Mouse (Mus musculus) hindbrain, embryonic 11.5 days (tissue): Measurements from ENCODE around the gene Klhdc3. TPM values are rescaled to one million over a fixed set of nuclear protein-coding genes. Genes with fewer than 3 reads are reported as not detected.

Experiments
- ATAC-seq: fragments of 200-750 bp; cut with Nextera tagmentation; 2 replicates; pipeline ENCODE4 v1.8.0; 2017; ENCODE audit warnings: mild to moderate bottlenecking, moderate TSS enrichment, moderate library complexity; ENCODE audit not compliant: low FRiP score
- DNase-seq: peaks from one replicate; pipeline ENCODE4 v3.0.0-alpha.2; 2015; ENCODE audit warnings: low spot score
- H3K27ac ChIP-seq: fragments of 300-500 bp; sonication (generic); 2 replicates; pipeline ENCODE4 v1.5.1; 2014; ENCODE audit warnings: mild to moderate bottlenecking, low read depth, low read length
- H3K27me3 ChIP-seq: fragments of 300-500 bp; sonication (generic); 2 replicates; pipeline ENCODE4 v1.6.1; 2014; ENCODE audit warnings: mild to moderate bottlenecking, low read length, moderate library complexity, mixed read lengths; ENCODE audit not compliant: control insufficient read depth, insufficient read depth
- H3K36me3 ChIP-seq: fragments of 300-500 bp; sonication (generic); 2 replicates; pipeline ENCODE4 v1.6.1; 2014; ENCODE audit warnings: mild to moderate bottlenecking, low read length, moderate library complexity, mixed read lengths; ENCODE audit not compliant: control insufficient read depth, insufficient read depth
- H3K4me1 ChIP-seq: fragments of 300-500 bp; sonication (generic); replicated peaks from 2 replicates; pipeline ENCODE4 v1.6.1; 2014; ENCODE audit warnings: low read length, mixed read lengths; ENCODE audit not compliant: control insufficient read depth, insufficient read depth
- H3K4me2 ChIP-seq: fragments of 300-500 bp; sonication (generic); replicated peaks from 2 replicates; pipeline ENCODE4 v1.6.1; 2014; ENCODE audit warnings: mild to moderate bottlenecking, low read depth, low read length
- H3K4me3 ChIP-seq: fragments of 300-500 bp; sonication (generic); 2 replicates; pipeline ENCODE4 v1.5.1; 2014; ENCODE audit warnings: low read depth, low read length
- H3K9ac ChIP-seq: fragments of 300-500 bp; sonication (generic); 2 replicates; pipeline ENCODE4 v1.6.1; 2014; ENCODE audit warnings: low read depth, low read length
- H3K9me3 ChIP-seq: fragments of 300-500 bp; sonication (generic); 2 replicates; pipeline ENCODE4 v1.6.1; 2016; ENCODE audit warnings: low read length; ENCODE audit not compliant: control insufficient read depth
- WGBS: fragments of 180-500 bp; shearing (Covaris S2); extraction: QIAGEN DNeasy Blood & Tissue Kit; methylation state at CpG from one replicate; pipeline ENCODE4 v1.1.7; 2014; 5-methylcytosine and 5-hydroxymethylcytosine counted together
- polyA plus RNA-seq: library from polyadenylated mRNA; unstranded; fragments of >200 nt; fragmentation: Nextera tagmentation; extraction: Ambion mirVana; gene quantifications from 2 replicates; pipeline ENCODE4 v1.2.1, GENCODE M21; 2014

Gene Klhdc3
- polyA plus RNA-seq, 1 experiment from 2014 or later, result 101 TPM

DNA sequence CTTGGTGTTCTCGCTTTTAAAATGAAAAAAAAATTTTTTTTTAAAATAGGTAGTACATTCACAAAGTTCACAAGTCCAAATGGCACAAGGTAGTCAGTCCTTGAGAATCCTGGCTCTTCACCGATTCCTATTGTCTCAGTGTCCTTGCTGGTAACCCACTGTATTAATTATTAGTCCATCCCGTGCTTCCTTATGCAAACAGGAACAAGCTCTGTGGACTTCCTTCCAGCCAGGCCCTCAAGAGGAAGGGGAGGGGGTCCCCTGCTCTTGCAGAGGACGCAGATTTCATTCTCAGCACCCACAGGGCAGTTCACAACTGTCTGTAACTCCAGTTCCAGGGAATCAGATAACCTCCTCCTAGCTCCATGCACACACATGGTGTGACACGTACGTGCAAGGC is 24.7 kb downstream of the Klhdc3 start:
- Histone ChIP-seq H3K9ac (no peak overlapping the region), H3K36me3 (peaks cover 31% of the 10 kb centered on the region), H3K4me3 (no peak overlapping the region), H3K9me3 (no peaks in the 10 kb centered on the region), H3K27ac (no peak overlapping the region), H3K27me3 (no peaks in the 10 kb centered on the region), H3K4me2 (no peak overlapping the region), H3K4me1 (peaks cover 9% of the 10 kb centered on the region; the same call in 1 of the 2 replicates)
- 85% methylated on average over 6 of the region's 6 CpGs for WGBS
- ATAC-seq, result no peak
- no peak for DNase-seq

DNA sequence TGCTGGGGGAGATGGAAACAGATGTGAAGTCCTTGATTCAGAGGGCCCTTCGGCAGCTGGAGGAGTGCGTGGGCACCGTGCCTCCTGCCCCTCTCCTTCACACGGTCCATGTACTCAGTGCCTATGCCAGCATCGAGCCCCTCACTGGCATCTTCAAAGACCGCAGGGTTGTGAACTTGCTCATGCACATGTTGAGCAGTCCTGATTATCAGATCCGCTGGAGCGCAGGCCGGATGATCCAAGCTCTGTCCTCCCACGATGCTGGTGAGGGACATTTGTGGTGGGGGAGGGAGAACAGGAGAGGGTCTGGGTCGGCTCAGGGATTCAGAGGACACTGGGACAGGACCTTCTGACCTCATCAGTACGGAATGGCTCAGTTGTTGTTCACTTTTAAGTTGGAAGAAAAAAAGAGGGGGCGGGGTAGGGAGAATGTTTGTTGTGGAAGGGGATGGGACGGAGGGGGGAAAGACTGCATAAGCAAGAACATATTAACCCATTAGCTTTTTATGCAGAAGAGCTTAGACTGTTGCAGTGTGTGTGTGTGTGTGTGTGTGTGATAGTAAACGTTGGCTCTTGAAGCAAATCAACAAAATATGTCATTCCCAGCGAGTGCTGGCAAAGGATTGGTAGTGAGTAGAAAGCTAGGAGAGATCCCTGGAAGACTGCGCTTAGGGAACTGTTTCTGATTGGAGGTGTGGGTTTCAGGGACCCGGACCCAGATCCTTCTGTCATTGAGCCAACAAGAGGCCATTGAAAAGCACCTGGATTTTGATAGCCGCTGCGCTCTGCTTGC is 28.8 kb downstream of the Klhdc3 start:
- Histone ChIP-seq H3K4me2 (peak overlapping the region; percentile 91), H3K27ac (no peak overlapping the region), H3K9me3 (no peaks in the 10 kb centered on the region), H3K4me3 (peak overlapping the region; percentile 67; the same call in 1 of the 2 replicates), H3K4me1 (peaks cover 12% of the 10 kb centered on the region; the same call in 1 of the 2 replicates), H3K36me3 (peaks cover 16% of the 10 kb centered on the region), H3K9ac (peak overlapping the region; percentile 92), H3K27me3 (no peaks in the 10 kb centered on the region)
- ATAC-seq (no peak), DNase-seq (no peak)
- WGBS, result 74% methylated on average over 20 of the region's 20 CpGs

DNA sequence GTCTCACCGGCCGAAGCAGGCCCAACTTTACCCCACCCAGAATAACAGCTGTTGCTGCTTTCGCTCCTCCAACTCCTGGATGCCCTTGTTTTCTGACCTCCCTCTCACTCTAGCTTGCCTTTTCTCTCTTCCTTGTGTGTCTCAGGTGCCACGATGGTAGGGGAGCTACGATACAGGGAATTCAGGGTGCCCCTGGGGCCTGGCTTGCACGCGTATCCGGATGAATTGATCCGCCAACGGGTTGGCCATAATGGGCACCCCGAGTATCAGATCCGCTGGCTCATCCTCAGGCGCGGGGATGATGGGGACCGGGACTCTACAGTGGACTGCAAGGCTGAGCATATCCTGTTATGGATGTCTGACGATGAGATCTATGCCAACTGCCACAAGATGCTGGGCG is 29.4 kb downstream of the Klhdc3 start:
- Histone ChIP-seq H3K4me3 (peak overlapping the region; percentile 67), H3K4me1 (peaks cover 12% of the 10 kb centered on the region; the same call in 1 of the 2 replicates), H3K27me3 (no peaks in the 10 kb centered on the region), H3K9me3 (no peaks in the 10 kb centered on the region), H3K9ac (peak overlapping the region; percentile 92), H3K4me2 (peak overlapping the region; percentile 91), H3K36me3 (peaks cover 16% of the 10 kb centered on the region), H3K27ac (peak overlapping the region; percentile 93; the same call in 1 of the 2 replicates)
- DNase-seq (no peak), ATAC-seq (no peak)
- 79% methylated on average over 17 of the region's 17 CpGs for WGBS

DNA sequence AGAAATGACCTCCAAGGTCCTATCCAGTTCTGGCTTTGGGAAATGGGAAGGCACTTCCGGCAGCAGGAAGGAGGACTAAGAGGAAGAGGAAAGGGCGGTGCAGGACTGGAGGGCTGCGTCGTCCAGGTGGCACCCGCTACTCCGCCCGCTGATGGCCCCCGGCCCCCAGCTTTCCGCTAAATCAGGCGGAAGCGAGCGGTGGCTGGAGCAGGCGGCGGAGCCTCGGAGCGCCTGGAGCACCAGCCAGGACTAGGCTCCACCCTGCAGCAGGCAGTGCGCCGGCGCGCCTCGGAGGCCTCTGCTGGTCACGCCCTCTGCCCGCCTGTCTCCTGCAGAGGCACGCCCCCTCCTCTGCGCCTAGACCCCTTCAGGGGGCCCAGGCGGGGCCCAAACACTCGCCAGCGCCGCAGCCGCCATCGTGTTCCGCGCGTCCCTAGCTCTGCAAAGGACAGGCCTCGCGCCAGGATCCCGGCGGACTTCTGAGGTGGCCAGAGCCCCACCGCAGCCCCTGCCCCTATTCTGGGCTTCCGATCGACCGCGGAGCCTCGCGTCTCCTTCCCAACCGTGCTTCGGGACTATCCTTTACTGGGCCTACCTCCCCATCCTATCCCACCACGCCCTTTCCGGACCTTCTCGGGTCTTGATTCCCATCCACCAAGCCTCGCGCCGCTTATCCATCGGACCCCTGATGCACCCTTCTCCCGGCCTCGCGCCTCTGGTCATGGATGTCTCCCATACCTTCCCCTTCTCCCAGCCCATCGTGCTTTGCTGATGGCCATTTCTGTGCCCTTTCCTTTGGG is 30.3 kb downstream of the Klhdc3 start, which contains the start of gene Cul7:
Gene Cul7 (plus strand): TSS at position 106 of the 800 bp plus-strand sequence.
- Histone ChIP-seq H3K4me2 (peak within 1 kb of the TSS; percentile 91), H3K9ac (peak within 1 kb of the TSS; percentile 92), H3K36me3 (peaks cover 12% of the 10 kb centered on the region), H3K27me3 (no peaks in the 10 kb centered on the region), H3K27ac (peak within 1 kb of the TSS; percentile 93), H3K9me3 (no peaks in the 10 kb centered on the region), H3K4me3 (peak within 1 kb of the TSS; percentile 67), H3K4me1 (peaks cover 12% of the 10 kb centered on the region; the same call in 1 of the 2 replicates)
- WGBS, result under 1% methylated on average over 49 of the region's 58 CpGs
- ATAC-seq (peak; percentile 93), DNase-seq (peak; percentile 93)

DNA sequence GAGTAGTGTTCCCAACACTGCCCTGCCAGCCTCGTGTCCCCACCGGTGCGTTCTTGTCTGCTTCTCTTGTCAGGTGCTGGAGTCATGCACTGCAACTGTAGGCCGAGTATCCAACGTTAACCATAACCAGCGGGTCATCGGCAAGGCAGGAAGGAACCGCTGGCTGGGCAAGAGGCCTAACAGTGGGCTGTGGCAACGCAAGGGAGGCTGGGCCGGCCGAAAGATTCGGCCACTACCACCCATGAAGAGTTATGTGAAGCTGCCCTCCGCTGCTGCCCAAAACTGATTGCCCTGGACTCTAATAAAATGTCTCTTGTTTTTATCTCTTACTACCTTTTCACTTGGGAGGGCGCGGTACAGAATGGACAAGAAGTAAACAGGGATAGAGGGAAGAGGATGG is 30.9 kb downstream of the Klhdc3 start:
- Histone ChIP-seq H3K4me2 (peak overlapping the region; percentile 91), H3K9me3 (no peaks in the 10 kb centered on the region), H3K9ac (peak overlapping the region; percentile 92), H3K4me3 (peak overlapping the region; percentile 67), H3K36me3 (peaks cover 12% of the 10 kb centered on the region), H3K27me3 (no peaks in the 10 kb centered on the region), H3K27ac (peak overlapping the region; percentile 93), H3K4me1 (peaks cover 12% of the 10 kb centered on the region; the same call in 1 of the 2 replicates)
- DNase-seq, result no peak
- 42% methylated on average over 15 of the region's 15 CpGs for WGBS
- no peak for ATAC-seq

DNA sequence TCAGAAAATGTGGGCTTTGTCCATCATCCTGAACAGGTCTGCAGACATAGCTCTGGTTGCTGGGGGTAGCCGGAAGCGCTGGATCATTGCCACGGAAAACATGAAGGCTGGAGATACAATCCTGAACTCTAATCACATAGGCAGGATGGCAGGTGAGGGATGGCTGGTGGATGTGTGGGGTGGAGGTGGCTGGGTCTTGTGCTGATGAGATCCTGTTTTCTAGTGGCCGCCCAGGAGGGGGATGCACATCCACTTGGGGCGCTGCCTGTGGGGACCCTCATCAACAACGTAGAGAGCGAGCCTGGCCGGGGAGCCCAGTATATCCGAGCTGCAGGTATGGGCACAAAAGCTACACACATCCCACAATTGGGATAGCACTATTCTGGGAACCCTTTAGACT is 32.3 kb downstream of the Klhdc3 start:
- Histone ChIP-seq H3K4me1 (peaks cover 12% of the 10 kb centered on the region; the same call in 1 of the 2 replicates), H3K27ac (no peak overlapping the region), H3K9me3 (no peaks in the 10 kb centered on the region), H3K4me3 (no peak overlapping the region), H3K36me3 (0 out of 2 replicates have a peak, but pooled peaks cover 3% of the 10 kb centered on the region), H3K27me3 (no peaks in the 10 kb centered on the region), H3K4me2 (no peak overlapping the region), H3K9ac (no peak overlapping the region)
- DNase-seq, result no peak
- ATAC-seq, result no peak
- whole genome bisulfite sequencing, result 94% methylated on average over 9 of the region's 9 CpGs

DNA sequence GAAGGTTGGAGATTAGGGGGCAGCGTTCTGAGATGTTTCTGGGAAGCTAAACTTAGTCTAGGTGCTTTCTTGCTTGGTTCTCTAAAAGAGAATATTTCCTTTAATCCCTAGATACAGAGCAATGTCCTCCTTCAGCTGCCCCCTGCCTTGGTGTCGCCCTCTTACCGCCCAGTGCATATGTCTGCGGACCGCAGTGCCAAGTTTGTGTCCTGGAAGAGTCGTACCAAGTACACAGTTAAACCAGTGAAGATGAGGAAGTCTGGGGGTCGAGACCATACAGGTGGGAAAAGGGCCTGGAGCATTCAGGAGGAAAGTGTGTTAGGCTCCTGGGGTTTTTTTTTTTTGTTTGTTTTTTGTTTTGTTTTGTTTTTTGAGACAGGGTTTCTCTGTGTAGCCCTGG is 33.4 kb downstream of the Klhdc3 start:
- DNase-seq, result no peak
- Histone ChIP-seq H3K4me3 (no peak overlapping the region), H3K27ac (no peak overlapping the region), H3K36me3 (0 out of 2 replicates have a peak, but pooled peaks cover 3% of the 10 kb centered on the region), H3K27me3 (no peaks in the 10 kb centered on the region), H3K4me2 (no peak overlapping the region), H3K9me3 (no peaks in the 10 kb centered on the region), H3K4me1 (peaks cover 12% of the 10 kb centered on the region; the same call in 1 of the 2 replicates), H3K9ac (no peak overlapping the region)
- 88% methylated on average over 7 of the region's 7 CpGs for WGBS
- ATAC-seq, result no peak

DNA sequence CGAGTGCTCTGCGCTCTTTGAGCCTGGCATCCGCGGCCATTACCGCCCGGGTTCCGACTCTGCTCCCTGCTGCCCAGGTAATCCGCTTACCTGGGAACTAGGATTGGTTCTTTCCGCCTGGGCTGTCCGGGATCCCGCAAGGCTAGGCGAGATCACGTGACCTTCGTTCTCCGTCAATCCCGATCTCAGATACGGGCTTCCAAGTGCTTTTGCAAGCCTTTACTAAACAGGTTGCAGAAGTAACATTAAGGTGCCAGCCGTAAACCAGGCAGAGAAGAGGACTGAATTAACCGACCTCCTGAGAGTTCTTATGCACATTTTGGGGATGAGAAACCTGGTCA is 34.4 kb downstream of the Klhdc3 start:
- DNase-seq (no peak), ATAC-seq (no peak; the same call in 1 of the 2 replicates)
- Histone ChIP-seq H3K27ac (peak overlapping the region; percentile 42; the same call in 1 of the 2 replicates), H3K9ac (peak overlapping the region; percentile 57), H3K4me1 (peaks cover 6% of the 10 kb centered on the region; the same call in 1 of the 2 replicates), H3K4me2 (peak overlapping the region; percentile 80), H3K27me3 (no peaks in the 10 kb centered on the region), H3K9me3 (no peaks in the 10 kb centered on the region), H3K36me3 (0 out of 2 replicates have a peak, but pooled peaks cover 3% of the 10 kb centered on the region), H3K4me3 (peak overlapping the region; percentile 59)
- under 1% methylated on average over 19 of the region's 19 CpGs for WGBS
